Mouse (Mus musculus) layer of hippocampus, adult 6 months (tissue): Measurements from ENCODE around the gene Fmn2. TPM values are rescaled to one million over a fixed set of nuclear protein-coding genes. Genes with fewer than 3 reads are reported as not detected.

Experiments used
- long read RNA-seq, 2 experiments: library from polyadenylated mRNA; unstranded; transcript quantifications; one replicate each; pipeline ENCODE4 v2.0.0; 2019 to 2020
- polyA plus RNA-seq: library from polyadenylated mRNA; unstranded; fragments of <200 nt; fragmentation: Nextera tagmentation; gene quantifications from 2 replicates; pipeline ENCODE4 v1.2.3, GENCODE M21; 2021

Fmn2 gene
- polyA plus RNA-seq: 8.9 and 10.9 TPM in 2 replicates
- long read RNA-seq, experiment 1, partial matches to known transcripts: 5 of 11 reads
- long read RNA-seq, experiment 1, other reads (novel, unspliced or antisense): 6 of 11 reads
- long read RNA-seq, experiment 2, partial matches to known transcripts: 9 of 17 reads
- long read RNA-seq, experiment 2, other reads (novel, unspliced or antisense): 8 of 17 reads

GRCm38 (mm10) chr1:174501661-174502030 is at the start of gene Fmn2:
TSS of gene Fmn2 (plus strand) at chr1:174501825.

Other genes with a start within 250 kb of the Fmn2 start
- gene Olfr419, start 249.8 kb upstream of the Fmn2 start, polyA plus RNA-seq: not detected in 2 replicates
- gene Mptx1, start 171.3 kb upstream of the Fmn2 start, polyA plus RNA-seq: not detected in 2 replicates
- gene Olfr417, start 136.7 kb upstream of the Fmn2 start, polyA plus RNA-seq: not detected in 2 replicates
- gene Olfr248, start 110.8 kb upstream of the Fmn2 start, polyA plus RNA-seq: not detected in 2 replicates
- gene Olfr414, start 77.8 kb upstream of the Fmn2 start, polyA plus RNA-seq: not detected in 2 replicates
- gene Olfr220, start 59.7 kb upstream of the Fmn2 start, polyA plus RNA-seq: not detected in 2 replicates